Mouse (Mus musculus) megakaryocyte, embryonic 14.5 days (primary cell): ENCODE data around the gene Abca4.

Source experiments
- FLI1 ChIP-seq: IDR thresholded peaks from 2 replicates; pipeline ENCODE4 v1.6.1; 2012; ENCODE audit warnings: low read length, inconsistent platforms, mixed read lengths
- GATA1 ChIP-seq: IDR thresholded peaks from 3 replicates; pipeline ENCODE4 v1.6.1; 2012; ENCODE audit warnings: mixed read lengths, low read length, inconsistent platforms, borderline replicate concordance

- TF ChIP-seq GATA1 (no peak), FLI1 (no peak)
Observed at GRCm38 (mm10) chr3:122085157-122085989, 41.1 kb downstream of the Abca4 start.
